Mouse (Mus musculus) neutrophil, adult 65 days (primary cell): ENCODE results near the gene H2al1k. TPM values are rescaled to one million over a fixed set of nuclear protein-coding genes. Genes with fewer than 3 reads are reported as not detected.

Source experiments
- total RNA-seq: library from RNA; stranded (reverse); gene quantifications from 2 replicates; pipeline ENCODE4 v1.2.4, GENCODE M21; 2023

H2al1k gene
- total RNA-seq = 1.2 TPM in 1 of 2 replicates, not detected in the other

DNA sequence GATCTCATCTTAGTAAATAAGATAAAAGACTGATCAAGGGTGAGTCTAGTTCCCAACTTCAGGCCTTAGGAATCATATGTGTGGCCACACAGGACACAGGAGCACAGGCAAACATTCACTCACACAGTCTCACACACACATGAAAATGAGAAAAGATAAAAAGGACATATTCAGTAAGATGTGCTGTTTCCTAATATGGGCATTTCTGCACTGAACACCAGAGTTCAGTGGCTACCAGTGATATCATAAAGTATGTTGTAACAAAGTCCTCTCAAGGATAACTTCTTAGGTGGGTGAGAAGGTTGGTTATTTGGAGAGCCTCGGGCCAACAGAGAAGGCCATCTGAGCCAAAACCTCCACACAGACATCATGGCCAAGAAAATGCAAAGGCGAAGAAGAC is at the start of gene H2al1k:
Gene H2al1k, plus strand, starts transcription at position 301 of the 400 bp plus-strand sequence.

Other genes with a start within 250 kb of the H2al1k start
- gene 4930402K13Rik, start 246.1 kb upstream of the H2al1k start, total RNA-seq = not detected in 2 replicates
- gene Lancl3, start 150.7 kb upstream of the H2al1k start, total RNA-seq = not detected in 2 replicates
- not detected in 2 replicates for gene Gm14862, start 93.7 kb upstream of the H2al1k start, total RNA-seq
- gene Xk, start 77.9 kb upstream of the H2al1k start, total RNA-seq = 4.3 and 5.0 TPM in 2 replicates
- 3.0 TPM in 1 of 2 replicates, not detected in the other for gene H2al1m, start 66.9 kb upstream of the H2al1k start, total RNA-seq
- gene Cybb, start 137.1 kb downstream of the H2al1k start, total RNA-seq = 1,145 and 1,160 TPM in 2 replicates
- not detected in 2 replicates for gene H2al1o, start 221.8 kb downstream of the H2al1k start, total RNA-seq